Mouse (Mus musculus): ENCODE results near the gene Pgls. TPM values are rescaled to one million over a fixed set of nuclear protein-coding genes. Genes with fewer than 3 reads are reported as not detected.
A peak's percentile ranks its signal among the peaks of the same experiment; 100 is the strongest.

Gene Pgls
- polyA plus RNA-seq, 1 experiment from 2014 or later: 213 TPM

DNA sequence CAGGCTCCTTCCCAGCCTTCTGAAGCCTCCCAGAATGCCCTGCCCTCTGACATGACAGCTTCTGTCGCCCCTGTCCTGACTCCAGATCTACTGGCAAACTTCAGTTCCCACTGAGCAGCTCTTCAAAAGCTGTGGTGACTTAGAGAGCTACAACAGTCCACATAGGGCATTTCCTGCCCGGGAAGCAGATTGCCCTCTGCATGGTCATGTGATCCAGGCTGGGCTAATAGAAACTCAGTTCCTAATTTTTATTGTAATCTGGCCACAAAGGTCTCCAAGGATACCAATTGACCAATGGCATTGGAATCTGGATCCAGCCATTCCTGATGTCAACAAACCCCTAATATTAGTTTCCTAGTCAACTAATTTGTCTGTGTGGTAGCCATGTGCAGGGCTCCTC is 39.9 kb downstream of the Pgls start:
- peaks cover 36% of the 10 kb centered on the region for H3K4me1 ChIP-seq (replicated peaks)
- H3K9ac ChIP-seq: no peak overlapping the region
- no peak for ATAC-seq (ENCODE audit: low read depth)
- WGBS: 55% methylated on average over 2 of the region's 2 CpGs
- peaks cover 29% of the 10 kb centered on the region for H3K36me3 ChIP-seq
- 0 out of 2 replicates have a peak, but pooled peaks cover 9% of the 10 kb centered on the region for H3K9me3 ChIP-seq
- no peak overlapping the region for H3K4me3 ChIP-seq
- no peak overlapping the region for H3K27ac ChIP-seq (replicated peaks)
- H3K4me2 ChIP-seq: no peak overlapping the region
- H3K27me3 ChIP-seq: peaks cover 69% of the 10 kb centered on the region

DNA sequence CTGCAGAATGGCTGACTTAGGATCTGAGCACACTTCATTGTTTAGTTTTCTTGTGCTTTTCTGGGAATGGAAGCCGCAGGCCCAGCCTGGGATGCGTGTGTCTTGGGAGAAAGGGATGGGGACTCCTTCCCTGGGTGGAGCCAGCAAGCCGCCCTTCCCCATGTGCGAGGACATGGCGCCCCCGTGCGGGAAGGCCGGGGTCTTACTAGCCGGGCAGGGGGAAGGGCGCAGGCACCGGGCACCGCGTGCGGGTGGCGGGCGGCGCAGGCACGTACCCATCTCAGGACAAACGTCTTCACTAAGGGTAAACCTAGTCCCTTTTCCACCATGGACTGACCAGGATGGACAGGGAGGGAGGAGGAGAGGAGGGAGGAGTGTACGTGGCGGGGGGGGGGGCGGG is 41.2 kb downstream of the Pgls start:
- 0 out of 2 replicates have a peak, but pooled peaks cover 9% of the 10 kb centered on the region for H3K9me3 ChIP-seq
- peaks cover 29% of the 10 kb centered on the region for H3K4me1 ChIP-seq (replicated peaks)
- 16% methylated on average over 19 of the region's 22 CpGs for WGBS
- H3K27me3 ChIP-seq: peaks cover 75% of the 10 kb centered on the region
- peaks cover 30% of the 10 kb centered on the region for H3K36me3 ChIP-seq
- H3K4me3 ChIP-seq: no peak overlapping the region
- no peak overlapping the region for H3K27ac ChIP-seq (replicated peaks)
- ATAC-seq (ENCODE audit: low read depth): no peak
- no peak overlapping the region for H3K4me2 ChIP-seq
- H3K9ac ChIP-seq: no peak overlapping the region

DNA sequence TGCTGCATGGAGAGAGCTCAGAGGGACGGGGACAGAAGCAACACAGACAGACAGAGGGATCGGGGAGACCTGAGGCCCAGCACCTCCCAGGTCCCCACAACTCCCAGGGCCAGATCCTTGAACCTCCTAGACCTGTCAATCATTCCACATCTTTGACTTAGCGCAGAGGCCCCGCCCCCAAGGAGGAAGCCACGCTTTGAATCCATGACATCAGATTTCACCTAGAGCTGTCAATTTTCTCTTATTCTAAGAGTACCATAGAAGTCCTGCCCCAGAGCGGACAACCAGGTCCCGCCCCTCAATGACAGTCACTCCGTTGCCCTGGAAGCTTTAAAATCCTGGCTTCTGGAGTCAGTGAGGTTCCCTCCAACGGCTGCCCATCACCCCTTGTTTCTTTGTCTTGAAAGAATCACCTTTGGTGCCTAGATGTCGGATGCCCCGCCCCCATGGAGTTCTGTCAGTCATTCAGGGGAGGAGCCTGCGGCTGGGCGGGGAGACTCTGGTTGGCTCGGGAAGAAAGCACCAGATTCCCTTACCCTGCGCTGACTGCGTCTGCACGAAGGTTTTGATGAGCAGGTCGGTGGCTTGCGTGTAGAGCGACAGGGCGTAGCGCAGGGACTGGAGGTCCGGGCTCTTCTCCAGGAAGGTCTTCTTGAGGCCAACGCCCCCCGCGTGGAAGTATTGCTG is 42.1 kb downstream of the Pgls start:
- ATAC-seq (ENCODE audit: low read depth): peak; percentile 41
- Histone ChIP-seq H3K9ac (peak overlapping the region; percentile 52), H3K4me2 (peak overlapping the region; percentile 37), H3K27me3 (peaks cover 81% of the 10 kb centered on the region), H3K4me3 (0 out of 2 replicates have a peak overlapping the region, but pooled peaks have one; percentile 2), H3K36me3 (peaks cover 38% of the 10 kb centered on the region), H3K9me3 (0 out of 2 replicates have a peak, but pooled peaks cover 9% of the 10 kb centered on the region), H3K4me1 (replicated peaks) (peaks cover 19% of the 10 kb centered on the region), H3K27ac (replicated peaks) (no peak overlapping the region; the same call in 1 of the 2 replicates)
- 2% methylated on average over 26 of the region's 26 CpGs for WGBS

DNA sequence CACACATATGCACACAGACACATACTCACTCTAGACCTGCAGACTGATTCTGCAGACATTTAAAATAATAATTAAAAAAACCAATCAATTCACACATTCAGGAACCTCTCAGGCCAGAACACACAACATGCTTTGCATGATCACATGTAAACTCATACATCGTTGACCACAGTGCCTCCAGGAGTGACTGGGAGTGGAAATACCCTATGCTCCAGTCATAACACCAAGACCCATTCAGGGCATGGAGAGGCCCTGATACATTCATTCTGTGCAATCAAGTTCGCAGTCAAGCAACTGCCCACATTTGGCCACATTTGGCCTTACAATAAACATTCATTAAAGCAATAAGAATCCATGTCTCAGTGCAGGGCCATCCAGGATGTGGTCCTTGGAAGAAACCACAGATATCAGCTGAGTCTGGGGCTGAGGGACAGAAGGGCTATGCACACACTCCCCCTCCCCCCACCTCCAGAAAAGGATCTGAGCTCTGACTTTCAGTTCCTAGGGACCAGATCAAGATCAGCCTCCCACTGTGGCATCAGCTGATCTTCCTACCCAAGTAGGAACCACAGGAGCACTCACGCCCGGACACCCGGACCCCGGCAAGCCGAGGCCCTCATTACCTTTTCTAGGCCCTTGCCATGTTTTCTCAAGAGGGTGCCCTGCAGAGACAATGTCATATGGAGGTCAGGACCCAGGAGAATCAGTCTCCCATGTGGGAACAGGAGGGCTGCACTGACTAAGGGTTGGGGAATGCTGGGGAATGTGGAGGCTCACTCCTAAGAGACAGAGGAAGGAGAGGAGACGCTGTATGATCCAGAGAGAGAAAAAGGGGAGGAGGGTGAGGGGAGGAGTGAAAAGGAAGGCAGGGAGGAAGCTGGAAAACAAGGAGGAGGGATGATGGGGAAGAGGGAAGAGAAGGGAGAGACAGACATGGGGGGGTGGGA is 45.4 kb downstream of the Pgls start:
- H3K36me3 ChIP-seq: peaks cover 56% of the 10 kb centered on the region
- H3K4me2 ChIP-seq: no peak overlapping the region
- WGBS: 65% methylated on average over 8 of the region's 8 CpGs
- H3K27ac ChIP-seq (replicated peaks): no peak overlapping the region
- H3K4me3 ChIP-seq: no peak overlapping the region
- H3K9ac ChIP-seq: no peak overlapping the region
- peaks cover 7% of the 10 kb centered on the region; the same call in 1 of the 2 replicates for H3K4me1 ChIP-seq (replicated peaks)
- H3K9me3 ChIP-seq: 0 out of 2 replicates have a peak, but pooled peaks cover 9% of the 10 kb centered on the region
- H3K27me3 ChIP-seq: peaks cover 59% of the 10 kb centered on the region
- no peak for ATAC-seq (ENCODE audit: low read depth)

DNA sequence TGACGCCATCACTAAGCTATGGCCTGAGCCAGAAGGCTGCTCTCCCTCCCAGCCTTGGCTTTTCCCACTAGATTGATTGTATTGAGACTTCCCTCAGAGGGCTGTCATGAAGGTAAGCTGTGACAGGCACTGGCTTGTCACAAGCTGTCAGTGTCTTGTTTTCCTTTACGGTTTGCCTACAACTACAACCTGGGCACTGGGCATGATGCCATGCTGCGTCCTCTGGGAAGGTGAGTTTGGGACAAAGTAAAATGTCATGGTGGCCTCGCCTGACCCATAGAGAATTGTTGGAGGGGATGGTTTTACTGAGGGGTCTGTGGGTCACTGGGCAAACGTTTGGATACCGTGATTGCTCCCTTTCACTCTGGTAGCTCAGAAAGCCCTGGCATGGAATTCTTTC is 46.3 kb downstream of the Pgls start:
- Histone ChIP-seq H3K4me2 (no peak overlapping the region), H3K27ac (replicated peaks) (no peak overlapping the region), H3K27me3 (peaks cover 54% of the 10 kb centered on the region), H3K9ac (no peak overlapping the region), H3K4me3 (no peak overlapping the region), H3K36me3 (peaks cover 57% of the 10 kb centered on the region), H3K9me3 (no peaks in the 10 kb centered on the region), H3K4me1 (replicated peaks) (peaks cover 7% of the 10 kb centered on the region; the same call in 1 of the 2 replicates)
- ATAC-seq (ENCODE audit: low read depth): no peak
- 72% methylated on average over 6 of the region's 6 CpGs for WGBS

DNA sequence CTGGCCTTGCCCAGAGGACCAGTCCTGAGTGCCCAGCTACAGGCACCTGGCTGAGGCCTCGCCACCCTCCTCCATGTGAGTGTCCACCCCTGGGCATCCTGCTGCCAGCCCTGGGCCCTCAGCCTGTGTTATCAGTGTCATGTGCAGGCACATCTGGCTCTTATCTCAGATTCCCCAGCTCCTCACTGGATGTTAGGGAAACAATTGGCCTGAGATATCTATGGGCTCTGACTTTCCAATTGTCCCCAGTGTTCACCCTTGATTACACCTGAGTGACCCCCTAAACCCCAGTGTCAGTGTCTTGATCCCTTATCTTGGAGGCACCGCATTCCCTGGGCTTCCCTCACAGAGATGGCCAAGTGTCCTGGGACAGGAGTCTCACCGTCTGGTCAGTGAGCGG is 47.3 kb downstream of the Pgls start:
- peaks cover 64% of the 10 kb centered on the region for H3K36me3 ChIP-seq
- no peak for ATAC-seq (ENCODE audit: low read depth)
- H3K9me3 ChIP-seq: no peaks in the 10 kb centered on the region
- peaks cover 47% of the 10 kb centered on the region for H3K27me3 ChIP-seq
- no peak overlapping the region for H3K27ac ChIP-seq (replicated peaks)
- peaks cover 5% of the 10 kb centered on the region; the same call in 1 of the 2 replicates for H3K4me1 ChIP-seq (replicated peaks)
- WGBS: 90% methylated on average over 4 of the region's 4 CpGs
- H3K4me3 ChIP-seq: no peak overlapping the region
- H3K9ac ChIP-seq: no peak overlapping the region
- no peak overlapping the region for H3K4me2 ChIP-seq

DNA sequence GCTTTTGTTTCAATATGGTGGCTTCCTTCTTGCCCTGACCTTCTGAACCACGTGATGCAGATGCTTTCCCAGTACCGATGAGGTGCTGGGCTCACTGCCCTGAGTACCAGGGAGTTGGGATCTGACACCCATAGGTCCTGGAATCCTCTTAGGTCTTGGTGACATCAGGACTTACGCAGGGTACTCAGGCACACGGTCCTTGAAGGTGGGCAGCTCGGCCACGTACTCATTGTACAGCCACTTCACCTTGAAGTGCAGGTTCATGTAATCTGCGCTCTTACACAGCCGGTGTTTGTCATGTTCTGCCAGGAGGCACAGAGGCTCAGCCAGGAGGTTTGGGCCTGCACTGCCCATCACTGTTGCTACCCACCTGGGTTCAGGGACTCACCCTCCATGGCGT is 53.5 kb downstream of the Pgls start:
- ATAC-seq (ENCODE audit: low read depth): no peak
- Histone ChIP-seq H3K4me3 (no peak overlapping the region), H3K9ac (no peak overlapping the region), H3K27ac (replicated peaks) (no peak overlapping the region), H3K4me2 (no peak overlapping the region), H3K36me3 (peaks cover 82% of the 10 kb centered on the region), H3K4me1 (replicated peaks) (no peaks in the 10 kb centered on the region), H3K9me3 (no peaks in the 10 kb centered on the region), H3K27me3 (0 out of 2 replicates have a peak, but pooled peaks cover 15% of the 10 kb centered on the region)
- WGBS: 79% methylated on average over 9 of the region's 9 CpGs

Small RNA genes lying within 50 kb of the gene (microRNA-seq; reads per million reads assigned to microRNA genes)
- gene Mir6769b: 0.74 reads per million

Other genes with a start within 250 kb of the Pgls start
- 109 and 111 TPM in 2 replicates for gene Use1, start 225.3 kb upstream of the Pgls start, polyA plus RNA-seq (2015; fragmentation: Nextera tagmentation; extraction: Ambion mirVana)
- gene Ocel1, start 220.9 kb upstream of the Pgls start, polyA plus RNA-seq (2015; fragmentation: Nextera tagmentation; extraction: Ambion mirVana): 4.3 and 6.0 TPM in 2 replicates
- 27.9 and 30.3 TPM in 2 replicates for gene Nr2f6, start 210.2 kb upstream of the Pgls start, polyA plus RNA-seq (2015; fragmentation: Nextera tagmentation; extraction: Ambion mirVana)
- 6.1 and 7.3 TPM in 2 replicates for gene Ushbp1, start 196.4 kb upstream of the Pgls start, polyA plus RNA-seq (2015; fragmentation: Nextera tagmentation; extraction: Ambion mirVana)
- 96.0 and 96.6 TPM in 2 replicates for gene Babam1, start 195.3 kb upstream of the Pgls start, polyA plus RNA-seq (2015; fragmentation: Nextera tagmentation; extraction: Ambion mirVana)
- 8.2 and 8.4 TPM in 2 replicates for gene Ankle1, start 186.2 kb upstream of the Pgls start, polyA plus RNA-seq (2015; fragmentation: Nextera tagmentation; extraction: Ambion mirVana)
- gene Abhd8, start 128.5 kb upstream of the Pgls start, polyA plus RNA-seq (2015; fragmentation: Nextera tagmentation; extraction: Ambion mirVana): 127 and 145 TPM in 2 replicates
- gene Mrpl34, start 127.2 kb upstream of the Pgls start, polyA plus RNA-seq (2015; fragmentation: Nextera tagmentation; extraction: Ambion mirVana): 208 and 237 TPM in 2 replicates
- 217 and 231 TPM in 2 replicates for gene Dda1, start 123.0 kb upstream of the Pgls start, polyA plus RNA-seq (2015; fragmentation: Nextera tagmentation; extraction: Ambion mirVana)
- 6.1 and 7.8 TPM in 2 replicates for gene Ano8, start 106.2 kb upstream of the Pgls start, polyA plus RNA-seq (2015; fragmentation: Nextera tagmentation; extraction: Ambion mirVana)
- gene Gtpbp3, start 104.1 kb upstream of the Pgls start, polyA plus RNA-seq (2015; fragmentation: Nextera tagmentation; extraction: Ambion mirVana): 12.0 and 15.5 TPM in 2 replicates
- 20.8 and 22.2 TPM in 2 replicates for gene Plvap, start 80.4 kb upstream of the Pgls start, polyA plus RNA-seq (2015; fragmentation: Nextera tagmentation; extraction: Ambion mirVana)
- 0.17 and 0.24 TPM in 2 replicates for gene Ccdc194, start 66.5 kb upstream of the Pgls start, polyA plus RNA-seq (2015; fragmentation: Nextera tagmentation; extraction: Ambion mirVana)
- 16.0 and 23.4 TPM in 2 replicates for gene Bst2, start 54.7 kb upstream of the Pgls start, polyA plus RNA-seq (2015; fragmentation: Nextera tagmentation; extraction: Ambion mirVana)
- gene Mvb12a, start 49.3 kb upstream of the Pgls start, polyA plus RNA-seq (2015; fragmentation: Nextera tagmentation; extraction: Ambion mirVana): 56.2 and 60.7 TPM in 2 replicates
- gene Tmem221, start 33.3 kb upstream of the Pgls start, polyA plus RNA-seq (2015; fragmentation: Nextera tagmentation; extraction: Ambion mirVana): 0.25 TPM in 1 of 2 replicates, not detected in the other
- not detected in 2 replicates for gene Nxnl1, start 25.6 kb upstream of the Pgls start, polyA plus RNA-seq (2015; fragmentation: Nextera tagmentation; extraction: Ambion mirVana)
- gene Slc27a1, start 23.3 kb upstream of the Pgls start, polyA plus RNA-seq (2015; fragmentation: Nextera tagmentation; extraction: Ambion mirVana): 81.7 and 82.0 TPM in 2 replicates
- gene Fam129c, start 5.5 kb downstream of the Pgls start, polyA plus RNA-seq (2015; fragmentation: Nextera tagmentation; extraction: Ambion mirVana): 7.8 and 8.5 TPM in 2 replicates
- gene Colgalt1, start 18.8 kb downstream of the Pgls start, polyA plus RNA-seq (2015; fragmentation: Nextera tagmentation; extraction: Ambion mirVana): 66.8 and 67.2 TPM in 2 replicates
- 16.6 and 17.7 TPM in 2 replicates for gene Unc13a, start 79.6 kb downstream of the Pgls start, polyA plus RNA-seq (2015; fragmentation: Nextera tagmentation; extraction: Ambion mirVana)
- 3.9 and 4.0 TPM in 2 replicates for gene Jak3, start 84.1 kb downstream of the Pgls start, polyA plus RNA-seq (2015; fragmentation: Nextera tagmentation; extraction: Ambion mirVana)
- gene Insl3, start 97.0 kb downstream of the Pgls start, polyA plus RNA-seq (2015; fragmentation: Nextera tagmentation; extraction: Ambion mirVana): 0.46 and 1.0 TPM in 2 replicates
- gene B3gnt3, start 109.6 kb downstream of the Pgls start, polyA plus RNA-seq (2015; fragmentation: Nextera tagmentation; extraction: Ambion mirVana): 0.42 and 0.59 TPM in 2 replicates
- gene Fcho1, start 133.5 kb downstream of the Pgls start, polyA plus RNA-seq (2015; fragmentation: Nextera tagmentation; extraction: Ambion mirVana): 54.2 and 55.0 TPM in 2 replicates